Mouse (Mus musculus) E14TG2a.4 (cell line): Measurements from ENCODE around the gene Prkca.

ENCODE experiments used
- CTCF ChIP-seq: conservative IDR thresholded peaks from 2 replicates; pipeline ENCODE4 v1.5.1; 2014; ENCODE audit warnings: low read length
- NANOG ChIP-seq: IDR thresholded peaks from 2 replicates; pipeline ENCODE4 v1.6.1; 2014; ENCODE audit warnings: borderline replicate concordance, low read length, mixed read lengths

DNA sequence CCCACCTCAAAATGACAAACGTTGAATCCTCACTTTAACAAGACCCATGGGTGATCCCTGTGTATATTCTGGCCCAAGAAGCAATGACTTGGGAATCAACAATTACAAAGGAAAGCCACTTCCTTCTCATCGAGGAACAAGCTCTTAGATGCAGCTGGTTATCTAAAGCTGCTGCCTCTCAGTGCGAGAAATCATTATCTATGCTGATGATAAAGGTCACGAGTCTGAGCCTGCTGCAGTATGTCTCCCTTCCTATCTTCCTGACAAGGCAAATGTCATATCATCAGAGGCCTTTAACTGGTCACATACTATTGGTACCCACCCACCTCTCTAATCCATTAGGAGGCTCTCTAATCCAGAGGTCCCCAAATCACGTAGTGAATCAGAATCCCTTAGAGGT lies 328.4 kb downstream of the Prkca start:
- TF ChIP-seq NANOG = no peak
- no peak for TF ChIP-seq CTCF
